Comparison of ENCODE assay signal across 23 mouse cellular contexts in the genomic region with DNA sequence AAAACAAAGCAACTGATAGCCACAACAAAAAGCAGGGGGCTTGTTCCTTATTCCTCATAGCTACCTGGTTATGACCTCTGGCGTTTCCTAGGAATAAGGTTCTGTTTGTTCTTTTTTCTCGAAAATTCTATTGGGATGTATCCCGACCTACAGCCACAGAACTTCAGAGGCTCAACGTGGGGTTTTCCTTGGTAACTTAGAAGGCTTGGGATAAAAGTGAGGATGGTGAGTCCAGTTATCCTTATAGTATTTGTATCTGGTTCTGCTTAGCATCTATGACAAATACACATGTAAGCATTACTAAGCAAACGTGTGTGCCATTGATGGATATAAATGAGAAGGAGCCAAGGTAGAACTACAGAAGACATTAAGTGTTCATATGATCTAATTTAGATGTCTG. TPM values are rescaled to one million over a fixed set of nuclear protein-coding genes. Genes with fewer than 3 reads are reported as not detected.
"Had no signal": no experiment of that assay in that cellular context is flagged by ENCODE, and none has a peak within 500 bp of the region (broad histone marks: within the 10 kb centered on the region; RNA-seq: fewer than 3 reads in every experiment).

A gene (minus strand): TSS at position 101 of the 400 bp plus-strand sequence.

- H3K4me3 ChIP-seq: neural tube, embryonic 12.5 days; neural tube, embryonic 13.5 days; neural tube, embryonic 15.5 days; stomach, embryonic 15.5 days had no signal

- H3K4me2 ChIP-seq: neural tube, embryonic 12.5 days; neural tube, embryonic 13.5 days; neural tube, embryonic 15.5 days; stomach, embryonic 15.5 days had no signal

- H3K27me3 ChIP-seq: neural tube, embryonic 12.5 days; neural tube, embryonic 13.5 days; stomach, embryonic 15.5 days had no signal

- H3K4me1 ChIP-seq: neural tube, embryonic 12.5 days had no signal

- H3K36me3 ChIP-seq: neural tube, embryonic 12.5 days; neural tube, embryonic 13.5 days; neural tube, embryonic 15.5 days; stomach, embryonic 15.5 days had no signal

- DNase-seq: retina, postnatal 1 day; right cerebral cortex, adult 18-20 months; right cerebral cortex, postnatal 14 days; right cerebral cortex, postnatal 25 days; right cerebral cortex, postnatal 4 days; spleen, adult 18-20 months; thymus, adult 18-20 months; thymus, adult 2 months; thymus, postnatal 14 days; thymus, postnatal 25 days; thymus, postnatal 36 days; thymus, postnatal 4 days had no signal

- H3K27ac ChIP-seq: neural tube, embryonic 12.5 days; neural tube, embryonic 13.5 days; neural tube, embryonic 15.5 days; stomach, embryonic 15.5 days; stomach, postnatal 0 days had no signal

- H3K9ac ChIP-seq: neural tube, embryonic 12.5 days; neural tube, embryonic 13.5 days; neural tube, embryonic 15.5 days; stomach, embryonic 15.5 days had no signal

- H3K9me3 ChIP-seq: neural tube, embryonic 12.5 days; neural tube, embryonic 13.5 days; neural tube, embryonic 15.5 days; stomach, embryonic 15.5 days had no signal

RNA-seq across cellular contexts. Expression of the gene that starts here (rescaled TPM):
- polyA plus RNA-seq: neural tube, embryonic 11.5 days; neural tube, embryonic 12.5 days; neural tube, embryonic 13.5 days; neural tube, embryonic 14.5 days; spleen, adult 2 months; stomach, embryonic 14.5 days; thymus, adult 2 months; thymus, postnatal 0 days; urinary bladder, adult 2 months had no signal
